Mouse (Mus musculus) urinary bladder, postnatal 0 days (tissue): ENCODE data around the gene Brms1. TPM values are rescaled to one million over a fixed set of nuclear protein-coding genes. Genes with fewer than 3 reads are reported as not detected.

ENCODE experiments used
- polyA plus RNA-seq: library from polyadenylated mRNA; unstranded; fragments of >200 nt; fragmentation: Nextera tagmentation; extraction: Ambion mirVana; gene quantifications from 2 replicates; pipeline ENCODE4 v1.2.1, GENCODE M21; 2015

Brms1 gene
- polyA plus RNA-seq = 26.0 and 29.3 TPM in 2 replicates

DNA sequence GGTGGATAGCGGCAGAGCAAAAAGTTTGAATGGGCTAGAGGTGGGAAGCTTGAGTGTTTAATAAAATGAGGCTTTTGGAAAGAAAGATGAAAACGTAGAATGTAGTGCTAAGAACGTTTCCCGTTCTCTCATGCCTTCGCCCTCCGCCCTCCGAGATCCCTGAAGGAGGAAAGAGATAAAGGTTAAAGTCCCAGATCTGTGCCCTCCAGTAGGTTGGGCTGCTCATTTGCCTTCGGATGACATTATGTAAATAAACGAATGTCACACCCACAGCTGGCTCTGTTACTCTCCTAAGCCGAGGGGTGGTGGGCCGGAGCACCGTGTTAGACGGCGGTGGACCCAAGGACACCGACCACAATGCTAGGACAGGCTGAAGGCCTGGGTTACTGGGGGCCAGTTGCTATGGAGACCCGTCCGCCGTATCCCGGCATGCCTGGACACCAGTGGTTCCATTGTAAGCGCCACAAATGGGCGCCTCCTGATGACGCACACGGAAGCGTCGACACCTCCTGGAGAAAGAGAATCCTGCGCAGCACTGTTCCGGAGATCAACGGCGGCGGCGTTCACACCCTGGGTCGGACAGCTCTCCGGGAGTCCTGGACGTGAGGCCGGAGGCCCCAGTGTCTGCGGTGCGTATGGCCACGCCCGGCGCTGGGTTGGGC is at the start of gene Brms1:
TSS of gene Brms1 (plus strand) at position 493 of the 662 bp plus-strand sequence.

DNA sequence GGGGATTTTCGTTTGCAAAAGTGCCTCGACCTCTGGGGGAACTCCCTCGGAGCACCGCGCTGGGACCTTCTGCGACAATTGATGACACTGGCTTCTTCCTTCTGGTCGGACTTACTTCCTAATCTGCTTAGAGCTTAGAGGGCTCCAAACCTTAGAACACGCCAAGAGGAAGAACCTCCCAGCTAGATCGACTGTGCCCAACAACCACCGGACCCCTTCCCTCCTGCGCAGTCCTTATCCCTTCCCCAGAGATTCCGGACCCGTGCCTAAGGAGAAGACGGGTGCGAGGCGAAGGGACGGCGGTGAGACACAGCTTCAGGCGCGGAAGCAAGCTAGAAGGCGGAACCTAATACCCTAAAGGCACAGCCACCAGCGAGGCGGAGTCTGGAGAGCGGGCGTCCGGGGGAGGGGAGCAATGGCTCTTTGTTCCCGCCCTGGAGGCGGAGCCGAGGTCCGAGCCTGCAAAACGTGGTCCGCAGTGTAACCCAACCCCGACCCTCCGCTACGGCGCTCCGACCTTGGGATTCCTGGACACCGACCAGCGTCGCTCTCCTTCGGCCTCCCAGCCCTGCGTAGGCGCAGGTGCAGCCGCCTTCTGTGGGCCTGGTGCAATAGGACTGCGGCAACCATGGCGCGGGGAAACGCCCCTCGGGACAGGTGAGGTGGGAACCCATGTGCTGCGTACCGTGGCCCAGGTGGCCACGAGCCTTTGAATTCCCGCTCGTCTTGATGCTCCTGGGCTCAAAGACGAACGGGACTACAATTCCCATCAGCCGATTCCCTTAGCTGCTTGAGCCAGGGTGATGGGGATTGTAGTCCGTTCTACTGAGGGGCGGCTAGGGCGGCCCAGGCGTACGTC is 17.3 kb upstream of the Brms1 start, which contains the start of gene Slc29a2:
TSS of gene Slc29a2 (plus strand) at position 240 of the 859 bp plus-strand sequence.

DNA sequence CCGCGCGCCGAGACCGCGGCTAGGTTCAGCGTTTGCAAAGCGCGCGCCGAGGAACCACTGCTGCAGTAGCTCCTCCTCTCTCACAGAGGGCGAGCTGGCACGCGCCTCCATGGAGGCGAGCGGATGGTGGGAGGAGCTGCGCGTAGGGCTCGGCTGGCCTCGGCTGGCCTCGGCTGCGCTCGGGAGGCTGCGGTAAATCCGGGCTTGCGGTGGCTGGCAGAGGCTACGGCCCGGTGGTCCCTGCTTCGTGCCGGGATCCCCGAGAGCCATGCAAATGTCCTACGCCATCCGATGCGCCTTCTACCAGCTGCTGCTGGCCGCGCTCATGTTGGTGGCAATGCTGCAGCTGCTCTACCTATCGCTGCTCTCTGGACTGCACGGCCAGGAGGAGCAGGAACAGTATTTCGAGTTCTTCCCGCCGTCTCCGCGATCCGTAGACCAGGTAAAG is 2.4 kb upstream of the Brms1 start, which contains the start of the genes B4gat1 and AC124502.3:
TSS of gene B4gat1 (plus strand) at position 118 of the 448 bp plus-strand sequence.
TSS of gene AC124502.3 (plus strand) at position 183 of the 448 bp plus-strand sequence.

DNA sequence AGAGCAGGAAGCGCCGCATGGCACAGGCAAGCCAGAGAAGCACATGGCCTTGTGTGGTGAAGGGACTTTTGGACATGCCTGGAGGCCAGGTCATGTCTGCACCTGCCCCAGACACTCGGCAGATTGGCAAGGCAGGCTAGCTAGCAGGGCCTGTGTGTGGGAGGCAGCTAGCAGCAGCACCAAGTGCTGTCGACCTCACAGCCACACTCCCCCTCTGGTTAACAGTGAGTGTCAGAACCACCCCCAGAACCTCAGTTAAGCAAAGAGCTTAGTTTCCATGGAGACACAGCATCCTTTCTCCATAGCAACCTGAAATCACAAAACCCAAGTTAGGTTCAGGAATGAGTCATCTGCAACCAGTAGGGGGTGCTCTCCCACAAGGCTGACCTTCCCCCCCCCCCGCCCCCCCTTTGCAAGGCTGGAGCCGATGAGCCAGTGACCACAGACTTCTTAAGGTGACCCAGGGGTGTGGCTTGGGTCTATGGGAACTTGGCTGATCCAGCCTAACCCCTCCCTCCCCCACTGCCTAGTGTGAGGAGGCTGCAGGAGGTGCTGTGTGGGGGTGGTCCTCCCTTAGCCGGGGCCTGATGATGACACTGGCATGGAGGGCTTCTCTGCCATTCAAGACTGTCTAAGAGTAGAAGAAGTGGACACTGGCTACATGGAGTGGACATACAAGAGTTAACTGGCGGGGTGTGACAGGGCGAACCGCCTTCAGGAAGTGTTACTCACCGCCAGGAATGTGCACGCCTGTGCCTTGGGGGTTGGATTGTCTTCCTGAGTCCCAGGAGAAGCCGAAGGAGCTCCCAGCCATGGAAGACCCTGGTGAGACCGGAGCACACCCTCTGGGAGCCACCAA is 9.1 kb downstream of the Brms1 start, which contains the start of gene Rin1:
TSS of gene Rin1 (plus strand) at position 435 of the 859 bp plus-strand sequence.

DNA sequence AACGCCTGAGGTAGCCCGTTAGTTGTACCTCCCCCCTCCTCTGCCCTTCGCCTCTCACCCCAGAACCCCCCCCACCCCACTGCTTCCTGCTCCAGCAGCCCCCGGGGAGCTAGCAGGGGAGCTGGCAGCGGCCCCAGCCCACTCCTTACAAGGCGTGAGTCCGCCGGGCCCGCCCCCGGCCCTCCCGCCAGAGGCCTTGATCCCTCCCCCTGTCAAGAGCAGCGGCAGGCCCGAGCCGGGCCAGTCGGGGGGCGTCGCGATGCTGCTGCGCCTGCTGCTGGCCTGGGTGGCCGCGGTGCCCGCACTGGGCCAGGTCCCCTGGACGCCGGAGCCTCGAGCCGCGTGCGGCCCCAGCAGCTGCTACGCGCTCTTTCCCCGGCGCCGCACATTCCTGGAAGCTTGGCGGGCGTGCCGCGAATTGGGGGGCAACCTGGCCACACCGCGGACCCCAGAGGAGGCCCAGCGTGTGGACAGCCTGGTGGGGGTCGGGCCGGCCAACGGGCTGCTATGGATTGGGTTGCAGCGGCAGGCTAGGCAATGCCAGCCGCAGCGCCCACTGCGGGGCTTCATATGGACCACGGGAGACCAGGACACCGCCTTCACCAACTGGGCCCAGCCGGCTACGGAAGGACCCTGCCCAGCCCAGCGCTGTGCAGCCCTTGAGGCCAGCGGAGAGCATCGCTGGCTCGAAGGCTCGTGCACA is 26.9 kb downstream of the Brms1 start, which contains the start of gene Cd248:
TSS of gene Cd248 (plus strand) at position 212 of the 703 bp plus-strand sequence.

DNA sequence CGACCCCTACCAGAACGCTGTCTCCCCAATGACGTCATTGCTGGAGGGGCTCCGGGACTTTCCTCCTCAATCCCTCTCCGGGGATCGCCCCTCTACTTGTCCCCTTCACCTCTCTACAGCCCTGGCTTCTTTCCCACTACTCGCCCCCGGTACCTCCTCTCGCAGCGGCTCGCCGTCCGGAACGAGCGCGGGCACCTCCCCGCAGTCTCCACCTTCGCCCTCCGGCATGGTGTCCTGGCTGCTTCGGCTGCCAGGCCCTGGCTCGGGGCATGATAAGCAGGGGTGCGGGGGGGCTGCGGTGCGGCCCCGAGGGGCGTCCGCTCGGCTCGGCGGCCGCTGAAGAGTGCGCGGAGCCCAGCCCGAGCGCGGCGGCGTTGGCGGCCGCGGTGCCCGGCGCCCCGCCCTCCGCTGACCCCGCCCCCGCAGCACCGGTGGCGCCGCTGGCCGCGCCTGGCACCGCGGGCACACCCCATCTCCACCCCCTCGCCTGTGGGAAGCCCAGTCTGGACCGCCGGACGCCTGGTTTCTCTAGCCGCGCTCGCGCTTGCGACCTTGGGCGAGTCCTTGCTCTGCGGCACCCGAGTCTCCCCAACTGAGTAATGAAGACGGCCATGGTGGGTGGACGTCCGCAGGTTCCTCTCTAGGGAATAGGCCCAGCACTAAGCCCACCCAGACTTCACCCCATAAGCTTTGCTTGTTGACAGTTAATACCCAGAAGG is 44.1 kb downstream of the Brms1 start, which contains the start of gene Tmem151a:
TSS of gene Tmem151a (minus strand) at position 387 of the 719 bp plus-strand sequence.

DNA sequence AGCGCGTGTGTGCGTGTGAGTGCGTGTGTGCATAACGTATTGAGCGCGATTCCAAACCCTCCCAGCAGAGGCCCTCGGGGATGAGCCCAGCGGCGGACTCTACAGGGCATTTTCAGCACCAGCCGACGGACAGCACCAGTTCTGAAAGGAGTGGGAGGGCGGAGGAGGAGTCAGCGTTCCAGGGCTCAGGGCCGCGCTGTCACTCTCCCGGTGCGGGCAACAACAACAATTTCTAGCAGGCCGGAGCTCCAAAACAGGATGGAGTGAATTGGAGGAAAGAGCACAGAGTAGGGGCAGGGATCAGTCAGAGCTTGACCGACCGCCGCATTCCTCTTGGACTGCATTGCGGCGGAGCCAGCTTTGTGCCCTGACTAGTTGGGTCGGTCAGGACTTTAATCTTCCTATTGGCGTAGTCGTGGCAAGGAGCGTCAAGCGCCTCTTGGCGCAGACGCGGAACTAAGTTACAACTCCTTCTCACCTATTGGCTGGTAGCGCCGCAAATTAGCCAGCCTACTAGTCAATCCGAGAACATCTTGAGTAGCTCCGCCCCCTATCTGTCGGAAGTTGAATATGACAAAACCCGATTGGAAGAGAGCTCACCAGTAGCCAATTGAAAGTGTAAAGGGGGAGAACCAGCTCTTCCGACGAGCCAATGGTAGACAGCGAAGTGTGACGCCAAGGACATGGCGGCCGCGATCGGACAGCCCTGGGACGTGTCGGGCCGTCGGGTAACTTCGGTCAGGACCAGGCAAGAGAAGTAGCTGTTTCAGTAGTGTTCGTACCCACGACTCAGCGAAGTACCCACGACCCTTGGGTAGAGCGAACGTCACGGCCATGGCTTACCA is 47.0 kb downstream of the Brms1 start, which contains the start of gene Yif1a:
TSS of gene Yif1a (plus strand) at position 655 of the 845 bp plus-strand sequence.

DNA sequence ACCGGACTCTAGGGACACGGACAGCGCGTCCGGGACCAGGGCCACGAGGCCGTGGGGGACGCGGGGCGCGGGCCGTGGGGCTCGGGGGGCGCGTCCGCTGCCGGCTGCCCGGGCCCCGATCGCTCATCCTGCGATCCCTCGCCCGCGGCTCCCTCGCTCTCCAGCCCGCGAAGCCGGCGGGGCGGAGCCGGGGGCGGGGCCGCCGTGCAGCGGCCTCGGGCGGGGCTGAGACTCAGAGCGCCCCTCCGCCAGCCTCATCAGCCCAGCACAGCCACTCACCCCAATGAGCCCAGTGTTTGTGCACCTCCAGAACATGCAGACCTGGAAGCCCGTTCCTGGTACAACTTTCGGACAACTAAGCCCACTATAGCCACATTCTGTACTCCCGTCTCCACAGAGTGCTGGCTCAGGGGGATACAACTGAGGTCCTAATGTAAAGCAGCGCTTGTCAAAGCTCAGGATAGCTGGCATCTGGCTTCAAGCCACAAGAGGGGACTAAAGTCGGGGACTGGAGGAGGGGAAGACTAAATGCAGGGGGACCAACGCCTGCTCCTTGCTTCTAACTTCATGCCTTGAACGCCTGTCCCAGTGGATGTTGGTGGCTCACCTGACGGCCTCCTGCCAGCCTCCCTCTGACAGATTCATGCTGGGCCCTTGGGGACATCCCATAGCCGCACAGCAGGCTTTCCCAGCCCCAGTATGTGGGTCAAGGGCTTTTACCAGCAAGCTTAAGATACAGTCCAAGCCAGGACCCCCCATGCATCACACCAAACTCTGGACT is 57.4 kb downstream of the Brms1 start, which contains the start of gene Cnih2:
TSS of gene Cnih2 (minus strand) at position 159 of the 781 bp plus-strand sequence.

Other genes starting within 250 kb of the Brms1 start
- gene Rbm4, start 247.5 kb upstream of the Brms1 start, polyA plus RNA-seq = 17.1 and 20.8 TPM in 2 replicates
- 14.5 and 15.7 TPM in 2 replicates for gene Gm21992, start 229.7 kb upstream of the Brms1 start, polyA plus RNA-seq
- 24.3 and 30.8 TPM in 2 replicates for gene Rbm14, start 229.7 kb upstream of the Brms1 start, polyA plus RNA-seq
- gene Ccs, start 202.0 kb upstream of the Brms1 start, polyA plus RNA-seq = 45.7 and 45.9 TPM in 2 replicates
- 0.04 TPM in 1 of 2 replicates, not detected in the other for gene Ccdc87, start 202.0 kb upstream of the Brms1 start, polyA plus RNA-seq
- gene Ctsf, start 186.2 kb upstream of the Brms1 start, polyA plus RNA-seq = 46.6 and 51.4 TPM in 2 replicates
- 2.0 and 2.5 TPM in 2 replicates for gene Actn3, start 163.4 kb upstream of the Brms1 start, polyA plus RNA-seq
- 7.5 and 8.5 TPM in 2 replicates for gene Zdhhc24, start 162.7 kb upstream of the Brms1 start, polyA plus RNA-seq
- gene Bbs1, start 134.7 kb upstream of the Brms1 start, polyA plus RNA-seq = 1.3 TPM in 2 replicates
- 59.2 and 62.6 TPM in 2 replicates for gene Dpp3, start 113.1 kb upstream of the Brms1 start, polyA plus RNA-seq
- 0.85 and 1.1 TPM in 2 replicates for gene Peli3, start 98.2 kb upstream of the Brms1 start, polyA plus RNA-seq
- gene Mrpl11, start 79.2 kb upstream of the Brms1 start, polyA plus RNA-seq = 70.0 and 78.0 TPM in 2 replicates
- gene Npas4, start 51.0 kb upstream of the Brms1 start, polyA plus RNA-seq = 0.47 and 0.60 TPM in 2 replicates
- 1.9 and 2.1 TPM in 2 replicates for gene Slc29a2, start 17.5 kb upstream of the Brms1 start, polyA plus RNA-seq
- 26.6 and 28.5 TPM in 2 replicates for gene B4gat1, start 2.5 kb upstream of the Brms1 start, polyA plus RNA-seq
- 0.24 and 0.34 TPM in 2 replicates for gene AC124502.3, start 2.5 kb upstream of the Brms1 start, polyA plus RNA-seq
- 6.4 and 7.8 TPM in 2 replicates for gene Rin1, start 9.1 kb downstream of the Brms1 start, polyA plus RNA-seq
- gene Cd248, start 26.7 kb downstream of the Brms1 start, polyA plus RNA-seq = 89.9 and 99.5 TPM in 2 replicates
- gene Tmem151a, start 44.2 kb downstream of the Brms1 start, polyA plus RNA-seq = 6.8 and 7.9 TPM in 2 replicates
- 161 and 162 TPM in 2 replicates for gene Yif1a, start 47.2 kb downstream of the Brms1 start, polyA plus RNA-seq
- gene Cnih2, start 57.2 kb downstream of the Brms1 start, polyA plus RNA-seq = 1.2 and 2.0 TPM in 2 replicates
- gene Rab1b, start 65.7 kb downstream of the Brms1 start, polyA plus RNA-seq = 201 TPM in 2 replicates
- gene Klc2, start 77.2 kb downstream of the Brms1 start, polyA plus RNA-seq = 23.4 and 23.5 TPM in 2 replicates
- 8.8 and 10.0 TPM in 2 replicates for gene Pacs1, start 231.8 kb downstream of the Brms1 start, polyA plus RNA-seq